Mouse (Mus musculus) Muller cell, postnatal 12 days (primary cell): ENCODE measurements at regions not wholly inside any gene's neighbourhood (a gene's known extent, or its start where the extent isn't known, plus 50 kb on each side); places are given as distances from the start of the nearest gene placed in this dataset.

Source experiments
- DNase-seq: peaks from one replicate; pipeline ENCODE4 v3.0.0-alpha.2; 2015; ENCODE audit errors: inconsistent ontology term

- DNase-seq: peak; percentile 72
These were observed 635.1 kb upstream of the Adgrl2 start for GRCm38 (mm10) chr3:149625497-149625896.

GRCm38 (mm10) chr3:149625066-149625465, 634.7 kb upstream of the Adgrl2 start:
- DNase-seq: peak; percentile 91

GRCm38 (mm10) chr3:149623851-149624532, 633.6 kb upstream of the Adgrl2 start:
- no peak for DNase-seq

- peak; percentile 41 for DNase-seq
These were observed 613.5 kb upstream of the Adgrl2 start for GRCm38 (mm10) chr3:149603865-149604264.

GRCm38 (mm10) chr3:149601276-149601675, 610.9 kb upstream of the Adgrl2 start:
- no peak for DNase-seq

GRCm38 (mm10) chr3:149594470-149594869, 604.1 kb upstream of the Adgrl2 start:
- DNase-seq: no peak

GRCm38 (mm10) chr3:149585769-149586168, 595.4 kb upstream of the Adgrl2 start:
- DNase-seq: no peak

GRCm38 (mm10) chr3:149581141-149581540, 590.8 kb upstream of the Adgrl2 start:
- no peak for DNase-seq

GRCm38 (mm10) chr3:149575678-149576077, 585.3 kb upstream of the Adgrl2 start:
- peak; percentile 54 for DNase-seq

GRCm38 (mm10) chr3:149566853-149567252, 576.5 kb upstream of the Adgrl2 start:
- DNase-seq: no peak

- DNase-seq: no peak
These were observed 560.0 kb upstream of the Adgrl2 start for GRCm38 (mm10) chr3:149550231-149550951.

- DNase-seq: no peak
These were observed 556.7 kb upstream of the Adgrl2 start for GRCm38 (mm10) chr3:149547045-149547444.

GRCm38 (mm10) chr3:149546256-149546655, 555.9 kb upstream of the Adgrl2 start:
- DNase-seq: peak; percentile 11

GRCm38 (mm10) chr3:149534183-149534582, 543.8 kb upstream of the Adgrl2 start:
- DNase-seq: no peak

- no peak for DNase-seq
These were observed 539.8 kb upstream of the Adgrl2 start for GRCm38 (mm10) chr3:149530026-149530607.

GRCm38 (mm10) chr3:149526509-149526908, 536.2 kb upstream of the Adgrl2 start:
- no peak for DNase-seq

GRCm38 (mm10) chr3:149519575-149519929, 529.2 kb upstream of the Adgrl2 start:
- peak; percentile 18 for DNase-seq

GRCm38 (mm10) chr3:149518928-149519574, 528.7 kb upstream of the Adgrl2 start:
- DNase-seq: peak; percentile 30

GRCm38 (mm10) chr3:149517537-149517936, 527.2 kb upstream of the Adgrl2 start:
- no peak for DNase-seq

GRCm38 (mm10) chr3:149509178-149509577, 518.8 kb upstream of the Adgrl2 start:
- no peak for DNase-seq

GRCm38 (mm10) chr3:149508671-149509070, 518.3 kb upstream of the Adgrl2 start:
- no peak for DNase-seq

GRCm38 (mm10) chr3:149505692-149506091, 515.3 kb upstream of the Adgrl2 start:
- DNase-seq: no peak
